ENCODE assay signal across 8 mouse cellular contexts in the genomic region with DNA sequence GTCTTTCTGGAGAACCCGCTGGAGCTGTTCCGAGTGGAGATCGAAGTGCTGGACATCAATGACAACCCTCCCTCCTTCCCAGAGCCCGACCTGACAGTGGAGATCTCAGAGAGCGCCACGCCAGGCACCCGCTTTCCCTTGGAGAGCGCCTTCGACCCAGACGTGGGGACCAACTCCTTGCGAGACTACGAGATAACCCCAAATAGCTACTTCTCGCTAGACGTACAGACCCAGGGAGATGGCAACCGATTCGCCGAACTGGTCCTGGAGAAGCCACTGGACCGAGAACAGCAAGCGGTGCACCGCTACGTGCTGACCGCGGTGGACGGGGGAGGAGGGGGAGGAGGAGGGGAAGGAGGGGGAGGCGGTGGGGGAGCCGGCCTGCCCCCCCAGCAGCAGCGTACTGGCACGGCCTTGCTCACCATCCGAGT. TPM values are rescaled to one million over a fixed set of nuclear protein-coding genes. Genes with fewer than 3 reads are reported as not detected.
DNase-seq lines count a peak whose midpoint lies in the region; ATAC-seq and TF ChIP-seq lines count a peak whose summit lies in the region.

No protein-coding gene starts in this region.

- no peaks in the 10 kb centered on the region for H3K36me3 ChIP-seq in liver, embryonic 12.5 days
- H3K36me3 ChIP-seq in forebrain, embryonic 13.5 days (ENCODE audit: poor library complexity, severe bottlenecking), result no peaks in the 10 kb centered on the region
- H3K36me3 ChIP-seq in limb, embryonic 14.5 days (ENCODE audit: control insufficient read depth, insufficient read depth, low read length), result no peaks in the 10 kb centered on the region
- H3K36me3 ChIP-seq in stomach, embryonic 16.5 days (ENCODE audit: control insufficient read depth, insufficient read depth, low read length), result no peaks in the 10 kb centered on the region

- peaks cover 8% of the 10 kb centered on the region; the same call in 1 of the 2 replicates for H3K4me1 ChIP-seq in liver, embryonic 12.5 days
- peaks cover 21% of the 10 kb centered on the region for H3K4me1 ChIP-seq in forebrain, embryonic 13.5 days
- peaks cover 10% of the 10 kb centered on the region; the same call in 1 of the 2 replicates for H3K4me1 ChIP-seq in limb, embryonic 14.5 days (ENCODE audit: control insufficient read depth, insufficient read depth, low read length)
- peaks cover 25% of the 10 kb centered on the region for H3K4me1 ChIP-seq in stomach, embryonic 16.5 days (ENCODE audit: control insufficient read depth, insufficient read depth, low read length)

- WGBS in liver, embryonic 12.5 days (ENCODE audit: insufficient replicate concordance), result 5% methylated on average over 23 of the region's 29 CpGs
- WGBS in forebrain, embryonic 13.5 days, result under 1% methylated on average over 23 of the region's 29 CpGs
- WGBS in limb, embryonic 14.5 days, result under 1% methylated on average over 27 of the region's 29 CpGs
- under 1% methylated on average over 28 of the region's 29 CpGs for WGBS in stomach, embryonic 16.5 days

- peak overlapping the region; percentile 3 for H3K4me3 ChIP-seq in liver, embryonic 12.5 days
- peak overlapping the region; percentile 59 for H3K4me3 ChIP-seq in forebrain, embryonic 13.5 days
- peak overlapping the region; percentile 70 for H3K4me3 ChIP-seq in limb, embryonic 14.5 days (replicated peaks; ENCODE audit: low read length)
- H3K4me3 ChIP-seq in stomach, embryonic 16.5 days (replicated peaks; ENCODE audit: low read length), result peak overlapping the region; percentile 67

- H3K9ac ChIP-seq in liver, embryonic 12.5 days, result no peak overlapping the region
- peak overlapping the region; percentile 73 for H3K9ac ChIP-seq in forebrain, embryonic 13.5 days
- peak overlapping the region; percentile 55 for H3K9ac ChIP-seq in limb, embryonic 14.5 days (ENCODE audit: low read depth, low read length, severe bottlenecking)
- H3K9ac ChIP-seq in stomach, embryonic 16.5 days (ENCODE audit: low read length), result peak overlapping the region; percentile 44

- no peak for ATAC-seq in liver, embryonic 12.5 days
- ATAC-seq in forebrain, embryonic 13.5 days, result no peak
- ATAC-seq in limb, embryonic 14.5 days (ENCODE audit: low FRiP score, low read depth), result no peak
- ATAC-seq in stomach, embryonic 16.5 days (ENCODE audit: insufficient read depth, low FRiP score), result no peak

- TF ChIP-seq POLR2A in limb, embryonic 14.5 days (IDR thresholded peaks at IDR 0.05; ENCODE audit: borderline replicate concordance, extremely low read depth, insufficient read depth, insufficient read length), result no peak

- H3K27ac ChIP-seq in liver, embryonic 12.5 days, result no peak overlapping the region
- H3K27ac ChIP-seq in forebrain, embryonic 13.5 days, result peak overlapping the region; percentile 25; the same call in 1 of the 2 replicates
- H3K27ac ChIP-seq in limb, embryonic 14.5 days (replicated peaks; ENCODE audit: low read depth, low read length), result no peak overlapping the region
- no peak overlapping the region for H3K27ac ChIP-seq in stomach, embryonic 16.5 days (ENCODE audit: low read length)

- no peaks in the 10 kb centered on the region for H3K9me3 ChIP-seq in liver, embryonic 12.5 days (replicated peaks)
- H3K9me3 ChIP-seq in forebrain, embryonic 13.5 days (replicated peaks), result no peaks in the 10 kb centered on the region
- H3K9me3 ChIP-seq in limb, embryonic 14.5 days (ENCODE audit: control insufficient read depth, low read length), result no peaks in the 10 kb centered on the region
- H3K9me3 ChIP-seq in stomach, embryonic 16.5 days (replicated peaks; ENCODE audit: control insufficient read depth, low read length), result no peaks in the 10 kb centered on the region

- DNase-seq in adrenal gland, postnatal 10 days, result peak; percentile 8
- DNase-seq in adrenal gland, postnatal 14 days, result no peak
- no peak for DNase-seq in liver
- DNase-seq in limb, embryonic 14.5 days (ENCODE audit: low spot score), result no peak
- no peak for DNase-seq in urinary bladder, postnatal 25 days (ENCODE audit: low spot score)

- H3K27me3 ChIP-seq in liver, embryonic 12.5 days (replicated peaks), result peaks cover 78% of the 10 kb centered on the region
- no peaks in the 10 kb centered on the region for H3K27me3 ChIP-seq in forebrain, embryonic 13.5 days
- H3K27me3 ChIP-seq in limb, embryonic 14.5 days (ENCODE audit: control insufficient read depth, insufficient read depth, low read length), result peaks cover 16% of the 10 kb centered on the region
- H3K27me3 ChIP-seq in stomach, embryonic 16.5 days (ENCODE audit: control insufficient read depth, insufficient read depth, low read length), result peaks cover 26% of the 10 kb centered on the region

- H3K4me2 ChIP-seq in liver, embryonic 12.5 days, result peak overlapping the region; percentile 66
- H3K4me2 ChIP-seq in forebrain, embryonic 13.5 days, result peak overlapping the region; percentile 94
- H3K4me2 ChIP-seq in limb, embryonic 14.5 days (replicated peaks; ENCODE audit: low read depth, low read length, severe bottlenecking), result peak overlapping the region; percentile 97
- peak overlapping the region; percentile 98 for H3K4me2 ChIP-seq in stomach, embryonic 16.5 days (ENCODE audit: low read depth, low read length)

RNA-seq across cellular contexts. Expression of gene Pcdh10, which starts 1.4 kb away (rescaled TPM):
- total RNA-seq in adrenal gland, postnatal 10 days (2021), result 1 to 10 TPM; 4.4 to 6.5 TPM
- total RNA-seq in adrenal gland, postnatal 14 days (2021), result 4.4 and 5.8 TPM in 2 replicates
- 0.05 and 0.14 TPM in 2 replicates for polyA plus RNA-seq in liver, embryonic 12.5 days (2016; fragmentation: Nextera tagmentation; extraction: Ambion mirVana)
- polyA plus RNA-seq in forebrain, embryonic 13.5 days (2015; fragmentation: Nextera tagmentation; extraction: Ambion mirVana), result 9.6 and 9.7 TPM in 2 replicates
- 28.1 and 36.5 TPM in 2 replicates for polyA plus RNA-seq in limb, embryonic 14.5 days (2012; rRNA removed)
- polyA plus RNA-seq in limb, embryonic 14.5 days (2014; fragmentation: Nextera tagmentation; extraction: Ambion mirVana), result 8.9 and 10.4 TPM in 2 replicates
- polyA plus RNA-seq in stomach, embryonic 16.5 days (2015; fragmentation: Nextera tagmentation; extraction: Ambion mirVana), result 0.57 and 0.65 TPM in 2 replicates

Comparison
In these comparisons a context has a peak if more than half of its experiments do, and no peak if none do; other contexts are left out.
1. H3K4me3 ChIP-seq: peak in every context shown above with its lines; median percentile 70 in limb, embryonic 14.5 days; 67 in stomach, embryonic 16.5 days; 59 in forebrain, embryonic 13.5 days; 3 in liver, embryonic 12.5 days.